Mouse (Mus musculus) frontal cortex, postnatal 10 days (tissue): ENCODE measurements around the gene Lad1.
A peak's percentile ranks its signal among the peaks of the same experiment; 100 is the strongest.

ENCODE experiments used
- DNase-seq, 2 experiments: peaks; one replicate each; pipeline ENCODE4 v3.0.0; 2022; ENCODE audit warnings: low spot score in 2 of 2, mixed read lengths in 1 of 2

The Lad1 gene

DNA sequence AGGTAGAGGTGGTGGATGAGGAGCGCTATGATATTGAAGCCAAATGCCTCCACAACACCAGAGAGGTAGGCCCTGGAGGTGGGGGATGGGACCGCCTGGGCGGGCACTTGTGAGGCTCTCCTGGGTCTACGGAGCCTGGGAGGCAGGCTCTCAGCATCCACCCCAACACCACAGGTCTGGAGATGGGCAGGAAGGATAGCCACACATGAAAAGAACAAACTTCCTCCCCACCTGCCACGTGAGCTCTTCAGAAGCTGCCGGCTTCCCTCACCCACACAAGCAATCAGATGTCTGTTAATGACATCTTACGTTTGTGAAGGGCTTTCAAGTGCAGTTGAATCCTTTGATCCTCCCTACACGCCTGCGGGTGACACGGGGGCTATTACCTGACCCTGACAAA lies 10.9 kb upstream of the Lad1 start:
- DNase-seq, result no peak

DNA sequence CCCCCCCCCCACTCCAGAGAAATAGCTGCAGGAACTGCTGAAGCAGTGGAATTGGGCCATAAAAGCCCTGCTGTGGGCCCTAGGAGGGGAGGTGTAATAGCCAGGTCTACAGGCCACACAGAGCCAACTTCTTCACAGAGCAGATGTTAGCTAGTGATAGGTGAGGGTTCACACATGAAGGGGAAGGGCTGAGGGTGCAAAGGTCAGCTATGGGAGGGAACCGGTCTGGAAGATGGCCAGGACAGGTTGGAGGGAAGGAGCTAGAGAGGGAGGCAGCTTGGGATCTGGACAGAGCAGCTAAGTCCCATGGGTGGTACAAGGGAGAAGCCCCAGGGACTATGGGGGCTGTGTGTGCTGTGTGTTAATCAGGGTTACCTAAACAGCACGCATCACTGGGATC lies 8.2 kb upstream of the Lad1 start:
- no peak for DNase-seq

DNA sequence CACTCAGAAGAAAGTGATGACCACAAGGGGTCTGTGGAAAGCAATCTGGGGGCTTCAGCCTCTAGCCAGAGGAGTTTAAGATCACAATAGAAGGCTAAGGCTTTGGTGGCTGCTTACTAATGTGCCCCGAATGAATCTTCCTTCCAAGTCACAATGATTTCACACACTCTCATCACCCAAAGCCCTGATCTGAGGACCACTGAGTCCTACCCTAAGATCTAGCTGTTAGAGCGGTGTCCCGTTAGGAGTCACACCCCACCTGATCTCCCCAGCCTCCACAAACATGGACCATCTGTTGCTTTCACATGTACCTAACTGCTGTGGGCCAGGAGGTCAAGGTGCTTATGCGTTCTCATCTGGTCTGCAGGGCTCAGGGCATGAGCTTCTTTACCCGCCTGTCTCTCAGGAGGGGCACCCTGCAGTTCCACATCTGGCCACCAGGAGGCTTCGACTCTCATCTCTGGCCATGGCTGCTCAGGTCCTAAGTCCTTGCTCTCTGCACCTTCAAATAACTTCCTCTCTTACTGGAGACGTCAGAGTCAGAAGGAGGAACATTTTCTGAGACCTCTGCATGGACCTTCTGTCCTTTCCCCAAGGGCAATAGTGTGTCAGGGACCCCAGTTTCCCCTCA lies 7.3 kb upstream of the Lad1 start:
- peak in 1 of 2 experiments; percentile 72 for DNase-seq

DNA sequence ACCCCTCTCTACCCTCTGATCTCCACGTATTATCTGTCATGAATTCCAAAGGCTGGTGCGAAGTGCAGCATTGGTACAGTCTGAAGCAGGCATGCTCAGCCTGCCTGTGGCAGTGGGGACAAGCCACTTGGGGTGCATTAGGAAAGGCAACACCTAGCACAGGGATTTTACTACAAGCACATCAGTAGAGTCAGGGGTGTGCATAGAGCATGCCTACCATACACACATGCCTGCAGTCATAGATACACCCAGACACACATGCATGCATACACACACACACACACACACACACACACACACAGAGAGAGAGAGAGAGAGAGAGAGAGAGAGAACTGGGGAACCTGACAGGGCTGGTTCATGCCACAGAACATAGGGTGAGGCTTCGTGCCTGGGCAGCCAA lies 6.2 kb upstream of the Lad1 start:
- DNase-seq, result no peak

DNA sequence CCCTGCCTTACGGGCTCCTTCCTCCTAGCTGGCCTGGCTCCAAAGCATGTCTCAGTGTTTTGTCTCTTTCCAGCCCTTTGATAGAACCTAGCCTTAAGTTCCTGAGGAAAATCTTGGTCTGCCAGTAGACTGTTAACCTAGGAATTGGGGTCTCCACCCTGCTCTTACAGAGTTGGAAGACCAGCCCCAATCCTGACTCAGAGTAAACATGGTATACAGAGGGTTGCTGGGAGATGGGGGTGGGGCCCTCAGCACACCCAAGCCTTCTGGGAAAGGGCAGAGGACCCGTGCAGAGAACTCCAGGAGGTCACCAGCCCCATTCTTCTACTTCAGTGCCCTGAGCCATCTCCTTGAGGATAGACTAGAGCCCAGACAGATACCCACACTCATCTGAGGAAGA lies 5.8 kb upstream of the Lad1 start:
- no peak for DNase-seq

DNA sequence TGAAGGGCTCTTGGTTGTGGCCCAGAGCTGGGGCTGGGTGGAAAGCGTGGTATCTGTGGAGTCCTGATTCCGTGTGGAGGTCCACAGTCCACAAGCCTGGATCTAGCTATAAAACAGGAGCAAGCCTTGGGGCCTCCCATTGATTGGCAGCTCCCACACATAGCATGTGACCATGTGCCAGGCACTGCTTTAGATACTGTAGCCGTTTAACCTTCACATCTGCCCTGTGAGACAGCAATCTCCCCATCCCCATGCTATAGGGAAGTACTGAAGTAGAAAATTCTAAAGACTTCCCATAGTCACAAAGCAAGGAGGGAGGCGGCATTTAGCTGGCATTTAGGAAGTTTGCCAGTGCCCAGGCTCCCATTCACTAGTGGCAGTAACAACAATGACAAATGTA lies 5.3 kb upstream of the Lad1 start:
- DNase-seq, result no peak

DNA sequence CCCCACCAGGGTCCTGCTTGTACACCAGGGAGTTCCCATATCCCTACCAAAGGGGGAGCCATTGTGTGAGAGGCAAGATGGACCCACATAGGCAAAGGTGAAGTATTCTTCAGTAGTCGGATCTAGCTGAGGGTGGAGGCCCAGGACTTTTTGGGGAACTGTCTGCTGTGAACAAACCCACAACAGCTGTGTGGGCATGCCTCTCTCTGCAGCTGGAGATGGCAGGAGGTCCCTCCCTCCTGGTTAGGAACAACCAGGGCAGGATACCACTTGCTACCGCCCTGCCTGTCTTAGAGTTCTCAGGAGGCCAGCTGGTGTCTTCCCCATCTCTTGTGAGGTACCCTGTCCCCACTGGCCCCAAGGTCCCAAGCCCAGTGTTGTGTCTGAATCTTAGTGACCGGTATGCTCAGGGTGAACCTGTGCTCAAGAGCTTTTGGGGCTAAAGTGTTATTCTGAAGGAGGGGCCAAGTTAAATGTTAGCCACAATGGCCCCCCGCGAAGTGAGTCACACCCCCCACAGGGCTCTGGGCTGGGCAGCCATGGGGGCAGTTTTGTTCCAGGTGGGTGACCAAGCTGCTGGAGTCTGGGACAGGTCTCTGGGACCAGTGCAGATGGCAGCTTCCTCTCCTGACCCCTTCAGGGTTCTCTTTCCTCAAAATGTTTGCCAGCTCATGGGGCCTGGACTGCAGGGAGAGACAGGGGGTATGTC lies 4.6 kb upstream of the Lad1 start:
- no peak for DNase-seq

DNA sequence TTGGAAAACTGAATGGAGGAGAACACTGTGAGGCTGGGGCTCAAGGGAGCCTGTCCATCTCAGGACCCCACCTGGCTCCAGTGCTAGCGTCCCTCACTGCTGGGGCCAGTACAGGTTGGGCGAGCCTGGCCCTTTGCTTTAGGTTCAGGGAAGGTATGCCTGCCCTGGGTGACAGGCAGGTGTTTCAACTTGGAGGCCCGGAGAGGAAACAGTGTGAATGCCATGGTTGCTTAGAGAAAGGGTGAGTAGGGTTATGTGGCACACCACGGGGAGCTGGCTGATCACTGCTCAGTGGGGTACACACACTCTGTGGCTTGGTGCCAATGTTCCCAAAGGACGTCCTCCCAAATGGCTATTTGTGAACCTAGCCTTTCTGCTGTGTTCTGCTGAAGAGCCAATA lies 3.9 kb upstream of the Lad1 start:
- DNase-seq, result no peak

DNA sequence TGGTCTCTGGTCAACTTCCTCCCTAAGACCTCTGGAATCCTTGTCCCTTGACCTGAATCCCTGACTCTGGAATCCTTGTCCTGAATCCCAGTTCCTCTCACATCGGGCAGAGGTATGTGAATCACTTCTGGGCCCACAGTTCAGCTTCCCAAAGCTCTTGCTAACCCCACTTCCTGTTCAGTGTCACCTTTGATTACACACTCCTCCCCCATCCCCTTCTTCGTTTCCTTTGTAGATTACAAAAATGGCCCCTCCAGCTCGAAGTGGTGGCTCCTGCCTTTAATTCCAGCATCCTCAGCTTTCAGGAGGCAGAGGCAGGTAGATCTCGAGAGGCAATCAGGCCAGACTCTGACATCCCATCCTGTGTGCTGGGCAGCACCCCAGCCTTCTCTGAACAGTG lies 803 bp upstream of the Lad1 start:
- DNase-seq, result no peak

DNA sequence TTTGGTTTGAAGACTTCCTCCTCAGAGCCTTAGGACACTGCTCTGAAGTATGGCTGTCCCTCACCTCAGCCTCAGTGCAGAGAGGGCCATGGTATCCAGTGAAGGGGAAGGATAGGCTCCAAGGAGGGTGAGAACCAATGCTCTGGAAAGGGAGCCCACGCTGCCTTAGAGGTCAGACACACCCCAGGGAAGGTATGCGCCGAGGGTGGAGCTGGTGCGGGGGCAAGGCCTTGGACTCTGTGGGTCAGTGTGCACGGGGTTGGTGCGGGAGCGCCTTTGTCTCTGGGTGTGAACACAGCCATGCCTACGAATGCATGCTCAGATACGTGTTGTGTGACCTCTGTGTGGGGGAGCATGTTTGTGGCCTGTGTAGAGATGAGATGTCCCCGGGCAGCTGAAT lies 1.7 kb downstream of the Lad1 start:
- DNase-seq, result no peak

DNA sequence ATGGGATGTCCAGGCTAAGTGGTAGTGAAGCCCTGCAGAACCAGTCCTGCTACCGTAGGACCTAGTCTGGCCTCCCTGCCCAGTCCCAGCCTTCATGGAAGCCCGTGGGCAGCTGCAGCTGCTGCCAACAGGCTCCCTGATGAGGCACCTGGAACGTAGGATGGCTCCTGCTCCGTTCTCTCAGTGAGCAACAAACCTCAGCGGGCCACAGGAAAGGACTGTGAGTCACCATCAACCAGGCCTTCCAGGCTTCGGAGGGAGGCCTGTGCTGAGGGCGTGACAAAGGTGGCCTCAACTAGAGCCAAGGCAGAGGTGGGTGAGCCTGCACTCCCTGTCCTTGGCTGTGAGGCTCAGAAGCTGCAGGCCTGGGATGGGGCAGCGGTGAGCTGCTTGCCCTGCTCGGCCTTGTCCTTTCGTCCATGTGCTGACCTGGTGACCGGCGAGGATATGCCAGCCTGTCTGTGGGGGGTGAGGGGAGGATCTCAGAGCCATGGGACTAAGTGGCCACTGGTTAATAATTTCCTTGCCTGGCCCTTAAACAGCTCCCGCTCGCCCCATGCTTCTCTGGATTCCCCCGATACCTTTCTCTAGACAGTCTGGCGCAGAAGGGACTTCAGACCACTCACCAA lies 2.5 kb downstream of the Lad1 start:
- DNase-seq, result no peak

DNA sequence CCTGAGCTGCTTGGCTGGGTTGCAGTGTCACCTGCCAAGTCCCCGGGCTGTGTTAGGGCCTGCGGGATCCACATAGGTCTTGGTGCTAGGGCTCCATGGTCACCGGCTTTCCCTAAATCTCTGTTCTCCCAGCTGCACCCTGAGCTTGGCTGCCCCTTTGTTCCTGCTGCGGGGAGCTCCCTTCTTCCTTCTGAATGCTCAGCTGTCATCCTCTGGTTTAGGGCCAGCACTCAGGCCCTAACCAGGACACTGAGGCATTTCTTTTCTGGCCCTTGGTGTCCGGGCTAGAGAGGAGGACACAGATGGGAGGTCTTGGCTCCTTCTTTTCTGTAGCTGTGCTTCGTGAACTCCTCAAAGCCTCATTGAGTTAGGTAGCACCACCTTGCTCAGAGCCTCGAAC lies 3.4 kb downstream of the Lad1 start:
- no peak for DNase-seq

DNA sequence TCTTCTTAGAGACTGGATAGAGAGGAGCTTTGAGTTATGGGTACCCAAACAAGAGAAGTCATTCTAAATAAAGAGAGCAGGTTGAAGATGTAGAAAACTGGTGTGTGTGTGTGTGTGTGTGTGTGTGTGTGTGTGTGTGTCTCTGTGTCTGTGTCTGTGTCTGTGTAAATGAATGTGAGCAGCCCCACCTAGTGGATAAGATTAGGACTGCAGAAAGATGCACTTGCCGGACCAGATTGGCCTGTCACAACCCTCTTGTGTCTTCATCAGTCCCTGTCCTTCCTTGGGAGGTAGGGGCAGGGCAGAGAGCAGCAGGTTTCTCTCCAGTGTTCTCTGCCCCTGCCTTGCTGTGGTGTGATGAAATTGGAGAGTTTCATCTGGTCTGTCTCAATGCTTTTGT lies 10.5 kb downstream of the Lad1 start:
- DNase-seq, result no peak

DNA sequence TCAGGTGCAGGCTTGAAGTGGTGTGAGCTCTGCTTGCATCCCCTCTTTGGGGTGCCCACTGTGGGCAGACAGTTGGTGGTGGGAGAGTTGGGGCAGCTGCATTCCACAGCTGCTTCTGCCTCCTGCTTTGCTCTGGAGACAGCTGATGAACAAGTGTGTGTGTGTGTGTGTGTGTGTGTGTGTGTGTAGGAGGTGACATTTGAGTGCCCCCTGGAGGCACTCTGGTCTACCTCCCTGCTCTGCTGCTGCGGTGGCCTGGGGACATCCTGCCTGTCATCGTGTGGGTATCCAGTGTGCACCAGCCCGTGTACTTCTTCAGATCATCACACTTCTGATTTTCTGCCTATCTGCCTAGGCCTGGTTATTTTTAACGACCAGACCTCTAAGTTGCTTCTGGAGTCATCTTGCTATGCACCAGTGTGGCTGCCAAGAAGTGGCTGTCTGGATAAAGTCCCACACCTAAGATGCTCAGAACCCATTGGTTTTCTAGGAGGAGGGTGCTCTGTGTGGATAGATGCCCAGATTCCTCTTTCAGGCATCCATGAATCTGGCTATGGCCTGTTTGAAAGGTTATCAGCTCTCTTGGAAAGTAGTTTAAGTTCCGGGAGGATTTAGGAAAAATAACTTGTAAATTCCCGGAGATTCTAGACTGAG lies 15.9 kb downstream of the Lad1 start:
- no peak for DNase-seq

DNA sequence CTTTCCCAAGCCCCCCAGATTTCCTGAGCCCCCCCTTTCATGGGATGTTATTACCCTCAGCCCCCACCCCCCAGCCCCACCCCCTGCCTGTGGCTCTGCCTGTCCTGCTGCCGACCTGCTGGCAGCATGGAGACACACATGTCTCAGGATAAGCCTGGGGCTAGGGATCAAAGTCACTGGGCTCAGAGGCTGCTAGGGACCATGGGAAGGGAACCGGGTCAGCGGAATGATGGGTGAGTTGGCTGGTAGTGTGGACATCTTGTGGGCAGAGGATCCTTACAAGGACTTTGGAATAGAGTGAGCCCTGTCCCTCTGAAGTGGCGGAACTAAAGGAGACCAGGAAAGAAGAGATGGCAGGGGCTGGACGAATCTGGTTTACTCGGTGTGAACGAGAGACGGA lies 16.6 kb downstream of the Lad1 start:
- no peak for DNase-seq

DNA sequence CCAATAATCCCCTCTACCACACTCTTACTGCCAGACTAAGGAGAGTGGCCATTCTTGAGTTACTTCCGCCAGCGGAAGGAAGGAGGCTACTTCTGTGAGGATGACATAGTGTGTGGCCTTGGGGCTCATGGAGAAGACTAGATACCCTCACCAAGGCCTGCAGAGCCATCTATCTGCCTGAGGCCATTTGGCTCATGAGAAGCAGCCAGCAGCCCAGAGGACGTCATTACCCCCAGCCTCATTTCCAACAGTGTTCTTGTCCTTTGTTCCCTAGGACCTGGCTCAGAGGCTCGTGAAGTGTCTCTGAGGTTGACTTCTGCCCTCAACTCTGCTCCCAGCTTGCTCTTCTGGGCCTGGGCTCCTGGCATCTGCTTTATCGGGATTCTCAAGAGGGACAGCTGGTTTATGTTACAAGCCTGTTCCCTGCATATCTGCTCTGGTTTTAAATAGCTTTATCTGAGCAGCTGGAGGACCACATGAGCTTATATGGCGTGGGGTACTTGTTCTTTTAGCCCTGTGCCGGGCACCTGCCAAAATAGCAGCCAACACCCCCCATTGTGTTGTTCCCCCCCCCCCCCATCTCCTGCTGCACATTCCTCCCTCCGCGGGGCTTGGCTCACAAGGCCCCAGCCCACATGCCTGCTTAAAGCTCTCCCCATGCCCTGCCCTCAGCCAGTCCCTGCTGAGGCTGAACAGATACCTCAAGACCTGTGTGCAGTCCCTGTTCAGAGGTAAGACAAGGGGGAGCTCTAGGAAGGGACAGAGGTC lies 17.5 kb downstream of the Lad1 start, which contains the start of gene Tnnt2:
Gene Tnnt2 (plus strand): TSS at position 639 of the 768 bp plus-strand sequence.
- no peak for DNase-seq

DNA sequence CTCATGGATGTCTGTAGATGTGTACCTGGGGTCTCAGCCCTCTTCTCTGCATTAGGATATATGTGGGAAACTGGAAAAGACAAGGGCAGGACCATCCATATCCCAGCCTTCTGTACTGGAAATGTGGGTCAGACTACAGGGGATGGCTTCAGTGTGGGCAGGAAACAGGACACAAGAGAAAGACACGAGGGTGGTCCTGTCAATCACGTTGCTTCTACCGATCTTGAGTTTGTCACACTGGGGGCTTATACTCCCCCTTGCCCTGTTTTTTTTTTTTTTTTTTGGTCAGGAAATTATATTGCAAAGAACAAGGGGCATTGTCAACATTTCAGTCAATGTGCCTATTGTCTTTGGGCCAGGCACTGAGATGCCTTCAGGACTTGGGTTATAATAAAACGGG lies 20.2 kb downstream of the Lad1 start:
- DNase-seq, result no peak

DNA sequence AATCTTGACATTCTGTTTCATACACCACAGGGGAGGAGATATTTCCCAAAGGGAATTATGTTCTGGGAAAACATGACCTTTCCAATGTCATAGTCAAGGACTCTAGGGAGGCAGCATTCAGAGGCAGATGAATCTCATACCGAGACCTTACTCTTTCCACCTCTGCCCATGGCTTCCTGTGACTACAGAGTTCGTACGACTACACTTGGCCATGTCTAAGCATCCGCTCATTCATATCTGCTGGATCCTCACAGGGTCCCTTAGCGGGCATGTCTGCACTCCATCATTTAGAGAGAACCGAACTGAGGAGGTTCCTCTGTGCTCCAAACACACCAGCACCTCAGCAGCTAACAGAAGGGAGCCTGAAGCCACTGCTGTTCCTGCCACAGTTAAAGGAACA lies 20.7 kb downstream of the Lad1 start:
- no peak for DNase-seq

DNA sequence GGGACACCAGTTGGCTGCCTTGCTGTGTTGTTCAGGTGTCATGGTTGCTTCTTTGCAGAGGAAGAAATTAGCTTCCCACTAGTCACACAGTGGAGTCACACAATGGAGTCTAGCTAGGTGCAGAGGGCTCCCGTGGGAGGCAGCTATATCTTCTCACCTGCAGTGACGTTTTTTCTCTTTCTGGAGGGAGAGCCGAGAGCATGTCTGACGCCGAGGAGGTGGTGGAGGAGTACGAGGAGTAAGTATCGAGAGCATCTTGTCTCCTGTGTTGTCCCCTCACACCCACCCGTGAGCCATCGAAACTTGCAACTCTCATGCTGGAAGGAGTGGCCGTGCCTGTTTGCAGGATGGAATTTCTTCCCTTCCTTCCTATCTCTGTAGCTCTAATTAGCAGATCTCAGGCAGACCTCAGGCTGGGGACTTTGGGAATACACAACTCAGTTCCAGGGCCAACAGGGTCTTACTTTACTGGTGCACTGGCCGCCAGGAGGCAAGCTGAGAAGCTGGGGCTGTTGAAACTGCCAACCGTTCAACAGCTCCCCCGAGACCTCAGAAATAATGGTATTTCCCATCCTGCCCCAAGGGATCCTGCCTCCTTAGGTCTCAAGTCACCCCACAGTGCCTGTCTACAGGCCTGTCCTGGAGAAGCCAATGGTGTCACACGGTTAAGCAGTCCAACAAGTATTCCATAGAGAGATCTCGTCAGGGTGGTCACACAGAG lies 22.4 kb downstream of the Lad1 start:
- DNase-seq, result no peak

DNA sequence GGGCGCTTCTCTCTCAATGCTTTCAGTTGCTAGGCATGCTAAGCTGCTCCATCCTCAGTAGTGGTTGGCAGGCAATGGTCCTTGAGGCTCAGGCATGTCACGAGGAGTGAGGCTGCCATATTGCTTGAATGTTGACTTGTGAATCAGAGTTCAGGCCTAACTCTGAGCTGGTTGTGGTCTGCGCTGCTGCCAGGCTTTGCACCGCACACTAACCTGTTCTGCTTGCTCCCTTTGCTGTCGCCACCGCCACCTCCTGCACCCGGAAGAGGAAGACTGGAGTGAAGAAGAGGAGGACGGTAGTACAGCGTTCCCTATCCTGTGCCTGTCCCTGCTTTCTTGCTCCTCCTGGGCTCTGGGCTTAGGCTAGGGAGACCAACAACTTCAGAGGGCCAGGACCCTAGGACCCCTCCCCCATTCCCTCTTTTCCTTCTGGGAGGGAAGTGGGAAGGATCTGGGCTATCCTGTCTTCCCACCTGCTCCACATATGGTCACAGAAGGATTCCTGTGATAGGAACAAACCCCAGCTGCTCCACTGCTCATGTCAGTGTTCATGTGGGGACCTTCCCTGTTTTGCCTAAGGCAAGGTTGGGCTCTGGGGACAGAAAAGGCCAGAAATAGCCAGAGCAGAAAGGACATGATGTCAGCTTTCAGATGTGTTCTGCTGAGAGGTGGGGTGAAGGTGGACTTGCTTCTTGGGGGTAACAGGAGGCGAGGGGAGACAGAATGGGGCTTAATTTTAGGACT lies 25.3 kb downstream of the Lad1 start:
- DNase-seq, result no peak

DNA sequence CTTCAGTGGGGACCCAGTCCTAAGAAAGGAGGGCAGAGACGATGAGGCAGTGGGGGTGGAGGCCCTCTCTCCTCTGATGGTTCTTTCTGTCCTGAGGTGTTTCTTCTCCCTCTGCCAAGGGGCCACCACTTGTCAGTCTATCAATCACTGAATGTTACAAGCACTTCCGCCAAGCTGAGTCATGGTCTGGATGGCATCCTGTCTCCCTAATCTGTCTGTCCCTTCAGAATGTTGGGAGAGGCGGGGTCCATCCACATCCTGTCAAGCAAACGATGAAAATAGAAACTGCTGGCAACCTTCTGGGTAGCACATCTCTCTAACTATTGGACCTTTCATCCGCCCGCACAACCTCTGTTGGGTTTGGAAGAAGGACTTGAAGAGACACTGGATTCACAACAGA lies 26.1 kb downstream of the Lad1 start:
- DNase-seq, result no peak
